Mouse (Mus musculus): Measurements from ENCODE around the gene Aqp1.

The Aqp1 gene

DNA sequence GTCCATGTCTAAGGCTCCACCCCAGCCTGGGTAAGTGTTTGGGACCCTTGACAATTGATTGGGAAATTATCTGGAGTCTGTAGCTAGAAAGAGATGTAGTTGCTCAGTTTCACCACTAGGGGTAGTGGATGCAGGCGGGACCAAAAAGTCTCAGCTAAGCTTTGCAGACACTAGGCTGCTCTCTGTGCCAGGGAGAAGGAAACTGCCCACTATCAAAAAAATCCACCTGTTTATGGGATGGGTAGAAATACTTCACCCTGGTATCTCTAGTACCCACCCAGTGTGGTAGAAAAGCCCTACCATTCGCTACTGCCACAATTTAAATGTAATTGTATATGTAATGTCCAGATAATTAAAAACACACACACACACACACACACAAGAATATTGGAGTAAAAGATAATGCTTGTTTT, 22.5 kb downstream of the Aqp1 start:
- no peak for DNase-seq

DNA sequence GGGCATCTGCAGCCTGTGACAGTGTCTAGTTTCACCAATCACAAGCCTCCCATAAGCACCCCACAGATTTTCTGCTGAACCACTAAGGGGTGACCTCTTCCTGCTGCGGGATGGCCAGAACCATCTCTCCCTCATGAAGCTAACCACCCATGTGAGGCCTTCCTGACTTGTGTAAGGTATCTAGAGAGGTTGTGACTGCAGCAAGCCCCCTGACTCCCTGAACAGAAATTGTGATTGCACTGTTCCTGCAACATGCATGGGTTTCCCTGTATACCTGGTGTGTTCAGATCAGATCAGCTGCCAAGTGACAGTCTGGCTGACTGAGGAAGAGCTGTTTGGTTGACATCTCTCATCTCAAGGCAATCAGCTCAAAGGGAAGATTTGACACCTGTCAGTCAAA, 26.4 kb downstream of the Aqp1 start:
- no peak for DNase-seq

DNA sequence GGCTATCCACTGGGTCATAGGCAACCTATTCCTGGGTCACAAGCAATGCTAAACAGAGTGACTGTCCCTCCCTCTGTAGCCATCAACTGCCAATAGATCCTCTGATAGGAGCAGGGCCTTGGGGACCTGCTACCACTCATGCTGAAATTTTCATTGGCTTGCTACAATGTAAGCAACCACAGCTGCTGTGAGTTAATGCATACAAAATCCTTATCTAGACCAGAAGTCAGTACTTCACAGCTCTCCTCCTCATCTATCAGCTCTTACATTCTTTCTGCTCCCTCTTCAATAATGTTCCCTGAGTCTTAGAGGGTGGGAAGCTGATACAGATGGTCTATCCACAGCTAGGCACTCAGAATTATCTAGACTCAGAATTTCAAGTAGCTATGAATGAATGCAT, 30.9 kb downstream of the Aqp1 start:
- DNase-seq: no peak

DNA sequence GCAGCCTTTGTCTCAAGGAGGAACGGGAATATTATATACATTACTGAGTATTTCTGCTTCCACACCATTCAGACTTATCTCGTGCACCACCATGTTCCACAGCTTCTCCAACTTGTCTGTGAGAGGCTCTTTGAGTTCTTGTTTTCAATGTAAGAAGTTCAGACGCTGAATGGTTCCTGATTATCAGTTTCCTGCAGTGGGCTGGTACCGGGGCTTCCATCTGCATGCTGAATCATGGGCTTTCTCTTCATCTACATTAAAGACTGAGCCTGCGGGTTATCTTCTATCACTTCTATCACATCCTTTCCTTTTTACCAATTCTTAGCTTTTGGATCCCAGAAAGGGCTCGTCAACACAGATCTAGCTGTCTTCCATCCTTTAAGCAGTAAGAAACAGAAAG, 34.6 kb downstream of the Aqp1 start:
- no peak for DNase-seq

DNA sequence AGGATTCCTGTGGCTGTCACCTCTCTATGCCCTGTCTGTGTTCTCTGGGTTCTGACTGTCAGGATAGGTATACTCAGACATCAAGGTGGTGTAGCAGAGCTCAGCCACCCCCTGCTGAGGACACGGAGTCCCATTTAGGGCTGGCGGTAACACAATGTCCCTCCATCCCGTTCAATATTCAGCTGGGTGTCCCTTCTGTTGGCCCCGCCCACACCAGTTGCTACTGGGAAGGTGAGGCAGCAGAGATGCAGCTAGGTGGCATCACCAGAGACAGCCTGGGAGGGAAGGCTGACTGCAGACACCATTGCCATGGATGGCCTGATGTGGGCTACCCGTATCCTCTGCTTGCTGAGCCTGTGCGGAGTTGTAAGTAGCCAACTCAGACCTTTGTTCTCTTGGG, 39.8 kb downstream of the Aqp1 start, which contains the start of gene Ghrhr:
Ghrhr (plus strand) TSS at position 220 of the 400 bp plus-strand sequence.
- no peak for DNase-seq

DNA sequence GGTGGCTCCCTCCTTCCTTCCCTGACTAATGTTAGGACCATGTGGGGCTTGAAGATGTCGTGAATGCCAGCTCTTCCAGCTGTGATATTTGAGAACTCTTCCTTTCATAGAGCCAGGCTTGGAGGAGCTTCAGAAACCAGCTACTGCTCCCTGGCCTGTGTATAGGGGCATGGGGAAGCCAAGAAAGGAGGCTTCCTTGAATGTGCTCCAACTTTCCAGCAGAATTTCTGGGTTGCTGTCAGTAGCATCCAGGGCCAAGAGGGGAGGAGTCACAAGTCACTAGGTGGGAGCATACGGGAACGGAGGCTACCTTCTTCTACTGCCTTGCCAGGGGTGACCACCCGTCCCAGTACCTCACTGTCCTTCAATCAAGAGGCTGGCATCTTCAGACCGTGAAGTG, 40.3 kb downstream of the Aqp1 start:
- no peak for DNase-seq

DNA sequence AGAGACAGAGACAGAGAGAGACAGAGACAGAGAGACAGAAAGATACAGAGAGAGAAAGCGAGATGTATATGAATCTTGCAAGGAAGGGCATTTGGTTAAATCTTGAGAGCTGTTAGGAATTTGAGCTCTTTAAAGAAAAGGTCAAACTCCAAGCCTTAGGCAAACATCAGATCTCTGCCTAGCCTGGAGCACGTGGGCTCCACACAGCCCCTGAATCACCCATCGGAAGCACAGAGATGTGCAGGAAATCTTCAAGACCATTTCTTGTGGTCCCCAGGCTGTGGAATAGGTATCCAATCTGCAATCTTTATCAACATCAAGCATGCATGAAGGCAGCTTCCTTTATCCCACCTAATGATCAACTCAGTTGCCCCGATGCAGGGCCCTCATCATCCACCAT, 41.2 kb downstream of the Aqp1 start:
- DNase-seq: no peak

DNA sequence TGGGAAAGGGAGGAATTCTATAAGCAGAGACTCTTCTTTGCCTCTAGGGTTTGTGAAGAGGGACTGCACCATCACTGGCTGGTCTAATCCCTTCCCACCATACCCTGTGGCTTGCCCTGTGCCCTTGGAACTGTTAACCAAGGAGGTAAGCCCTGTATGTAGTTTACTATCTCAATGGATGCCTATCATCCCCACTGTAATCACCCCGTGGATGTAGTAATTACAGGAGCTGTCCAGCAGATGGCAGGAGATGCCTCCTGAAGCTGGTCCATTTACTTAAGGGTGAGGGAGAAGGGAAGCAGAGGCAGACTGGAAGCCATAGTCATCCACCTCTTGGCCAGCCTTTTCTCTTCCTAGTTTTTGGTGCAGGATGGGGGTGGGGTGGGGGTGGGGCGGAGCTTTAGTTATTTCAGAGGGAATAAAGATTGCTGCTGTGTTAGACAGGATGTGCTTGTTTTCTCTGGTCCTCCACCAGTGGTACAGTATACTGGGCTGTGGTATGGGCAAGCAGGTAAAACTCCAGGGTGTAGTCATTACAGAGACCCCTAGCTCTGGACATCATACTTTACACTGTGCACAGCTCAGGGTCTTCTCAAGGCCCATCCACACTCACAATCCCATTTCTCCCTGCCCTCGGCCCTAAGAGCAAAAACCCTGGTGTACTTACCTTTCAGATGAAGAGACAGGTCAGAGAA, 43.6 kb downstream of the Aqp1 start:
- peak; percentile 26 for DNase-seq

DNA sequence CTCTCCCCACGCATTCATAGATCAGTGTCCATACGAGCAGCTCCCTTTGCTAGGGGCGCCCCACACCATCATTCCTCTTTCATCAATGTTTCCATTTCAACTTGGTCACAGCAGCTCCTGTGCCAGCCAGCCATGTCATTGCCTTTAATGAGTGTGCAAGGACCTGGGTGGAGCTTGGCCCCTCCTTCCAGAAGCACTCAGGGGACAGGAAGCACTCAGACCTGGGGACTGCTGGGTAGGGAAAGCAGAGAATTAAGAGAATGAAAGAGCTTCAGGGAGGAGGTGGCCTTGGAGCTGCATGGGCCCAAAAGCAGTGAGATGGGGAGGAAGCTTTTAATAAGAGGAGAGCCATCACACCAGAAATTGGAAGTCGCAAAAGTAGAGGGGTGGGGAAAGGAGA, 45.7 kb downstream of the Aqp1 start:
- no peak for DNase-seq

DNA sequence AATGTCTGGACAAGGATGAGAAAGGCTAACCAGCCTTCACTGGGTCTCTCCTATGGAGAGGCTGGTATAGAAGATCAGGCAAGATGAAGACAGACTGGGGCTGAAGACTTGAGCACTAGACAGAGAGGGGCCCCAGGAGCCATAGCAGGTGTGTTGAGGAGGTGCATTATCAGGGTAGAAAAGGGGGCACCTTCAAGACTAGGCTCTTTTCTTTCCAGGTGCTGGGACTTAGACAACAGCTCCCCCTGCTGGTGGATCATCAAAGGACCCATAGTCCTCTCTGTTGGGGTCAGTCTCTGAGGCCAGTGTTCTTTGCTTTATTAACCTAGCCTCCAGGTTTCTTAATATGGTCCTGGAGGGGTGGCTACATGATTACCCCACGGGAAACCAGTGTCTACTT, 47.7 kb downstream of the Aqp1 start:
- DNase-seq: peak; percentile 70

DNA sequence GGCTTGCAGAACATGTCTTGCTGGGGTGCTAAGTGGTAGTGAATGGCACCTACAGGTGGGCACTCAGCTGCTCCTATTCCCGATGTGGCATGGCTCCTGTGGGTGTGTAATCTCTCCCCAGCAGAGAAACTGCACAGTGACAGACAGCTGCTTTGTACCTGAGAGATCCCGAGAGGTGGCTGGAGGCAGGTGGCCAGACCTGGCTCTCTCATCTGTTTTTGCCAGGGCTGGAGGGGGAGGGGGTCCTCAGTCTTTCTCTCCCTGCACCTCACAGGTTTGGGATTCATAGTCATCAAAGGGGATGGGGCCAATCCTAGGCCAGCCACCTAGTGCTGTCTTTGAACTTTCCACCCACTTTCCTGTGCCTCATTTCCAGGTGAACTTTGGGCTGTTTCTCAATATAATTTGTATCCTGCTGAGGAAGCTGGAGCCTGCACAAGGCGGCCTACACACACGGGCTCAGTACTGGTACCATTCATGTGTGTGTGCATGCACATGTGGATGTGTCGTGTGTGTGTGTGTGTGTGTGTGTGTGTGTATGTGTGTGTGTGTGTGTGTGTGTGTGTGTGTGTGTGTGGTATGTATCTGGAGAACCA, 48.2 kb downstream of the Aqp1 start:
- DNase-seq: no peak

DNA sequence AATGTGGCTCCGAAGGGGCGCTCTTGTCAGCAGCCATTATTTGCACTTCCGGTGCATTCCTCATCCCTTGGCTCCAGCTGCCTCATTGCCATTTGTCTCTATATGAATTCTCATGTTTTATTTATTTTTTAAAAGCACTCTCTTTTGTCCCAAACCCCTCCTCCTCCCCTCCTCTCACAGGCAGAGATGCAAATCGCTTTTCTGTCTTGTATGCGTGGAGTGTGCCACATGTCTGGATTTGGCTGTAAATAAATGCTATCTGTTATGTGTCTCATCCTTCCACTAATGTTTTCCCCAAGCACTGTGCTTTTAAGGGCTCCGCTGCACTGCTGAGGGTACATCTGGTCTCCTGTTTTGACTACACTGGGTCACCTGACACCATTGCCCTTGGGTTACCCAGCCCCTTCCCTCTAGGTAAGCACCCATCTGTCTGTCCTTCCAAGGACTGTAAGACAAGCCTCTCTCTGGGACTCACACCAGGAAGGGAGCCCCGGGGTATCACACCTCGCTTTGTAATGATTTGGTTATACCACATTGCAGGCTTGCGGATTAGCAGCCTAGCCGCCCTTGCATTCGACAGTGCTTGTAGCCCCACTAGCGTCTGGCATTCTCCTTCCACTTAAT, 52.4 kb downstream of the Aqp1 start:
- no peak for DNase-seq

DNA sequence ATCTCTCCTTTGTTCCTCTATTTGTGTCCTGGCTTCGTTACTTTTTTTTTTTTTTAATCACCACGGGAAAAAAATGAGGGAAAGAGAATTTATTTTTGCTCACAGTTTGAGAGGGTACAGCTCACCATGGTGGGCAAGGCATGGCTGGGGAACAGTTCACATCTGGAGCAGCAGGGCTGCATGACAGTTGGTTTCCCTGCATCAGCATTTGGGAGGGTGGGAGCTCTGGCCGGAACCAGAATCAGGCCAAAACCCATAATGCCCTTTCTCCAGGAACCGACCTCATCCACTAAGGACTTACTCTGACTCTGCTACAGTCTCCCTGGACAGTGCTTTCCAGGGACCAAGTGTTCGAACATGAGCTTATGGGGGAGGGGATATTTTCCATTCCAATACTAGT, 53.1 kb downstream of the Aqp1 start:
- DNase-seq: no peak

DNA sequence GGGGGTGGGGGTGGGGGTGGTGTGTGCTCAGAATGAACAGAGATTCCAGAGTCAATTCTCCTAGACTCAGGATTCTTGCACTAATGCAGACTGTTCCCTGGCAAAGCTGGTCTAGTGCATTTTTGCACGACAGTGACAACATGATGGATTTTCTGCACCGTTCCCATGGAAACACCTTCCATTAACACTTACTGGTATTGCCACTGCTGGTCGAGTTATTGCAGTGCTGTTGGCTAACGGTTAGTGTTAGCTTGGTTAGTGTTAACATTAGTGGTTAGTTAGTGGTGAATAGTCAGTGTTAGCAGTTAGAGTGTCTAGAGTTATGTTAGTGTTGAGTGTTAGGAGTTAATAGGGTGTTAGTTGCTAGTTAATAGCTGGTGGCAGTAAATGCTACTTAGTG, 55.6 kb downstream of the Aqp1 start:
- no peak for DNase-seq

DNA sequence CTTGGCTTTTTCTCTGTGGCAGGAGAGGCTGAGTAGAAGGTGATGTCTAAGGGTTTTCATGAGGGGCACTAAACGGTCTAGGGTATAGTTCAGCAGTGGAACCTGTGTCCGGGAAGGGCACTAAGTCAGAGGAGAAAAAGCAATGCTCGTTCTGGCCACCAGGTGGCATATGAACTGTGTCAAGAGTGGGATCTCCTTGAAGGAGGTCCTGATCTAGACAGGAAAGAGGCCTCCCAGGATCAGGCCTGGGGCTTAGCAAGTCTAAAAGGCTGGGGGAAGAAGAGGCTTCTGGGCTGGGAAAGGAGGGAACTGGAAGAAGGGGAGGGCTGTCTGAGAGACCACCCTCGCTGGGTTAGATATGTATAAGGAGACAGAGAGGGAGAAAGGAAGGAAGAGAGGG, 56.2 kb downstream of the Aqp1 start:
- DNase-seq: peak; percentile 85

DNA sequence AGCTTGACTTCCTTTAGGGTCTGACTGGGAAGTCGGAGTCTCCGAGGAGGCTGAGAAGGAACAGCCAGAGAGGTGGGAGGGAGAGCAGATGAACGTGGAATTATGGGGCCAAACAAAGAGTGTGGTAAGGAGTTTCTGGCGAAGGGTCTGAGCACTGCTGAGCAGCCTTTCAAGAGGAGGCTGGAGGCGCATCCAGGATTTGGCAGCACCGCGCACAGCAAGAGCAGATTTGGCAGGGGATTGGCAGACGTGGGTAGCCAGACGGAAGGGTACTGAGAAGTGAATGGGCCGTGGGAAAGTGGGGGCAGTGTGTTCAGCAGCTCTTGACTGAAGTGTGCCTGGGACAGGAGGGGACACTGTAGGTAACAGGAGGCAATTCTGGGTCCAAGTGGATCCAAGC, 58.6 kb downstream of the Aqp1 start:
- peak; percentile 80 for DNase-seq

DNA sequence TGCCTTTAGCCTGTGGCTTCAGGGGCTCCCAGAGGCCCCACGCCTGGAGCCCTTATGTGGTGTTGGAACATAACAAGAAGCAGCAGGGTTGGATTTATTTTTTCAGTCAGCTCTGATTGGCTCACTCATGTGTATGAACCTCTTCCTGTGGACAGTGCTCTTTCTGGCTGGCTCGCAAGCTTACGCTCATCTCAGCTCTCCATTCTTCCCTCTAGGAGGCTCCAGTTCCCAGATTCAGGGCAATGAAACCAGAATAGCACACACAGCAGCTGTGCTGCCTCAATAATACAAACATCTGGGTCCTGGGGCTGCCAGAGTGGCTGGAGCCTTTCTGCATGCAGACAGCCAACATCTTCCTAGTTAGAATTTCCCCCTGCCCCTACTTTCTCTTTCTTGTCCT, 59.9 kb downstream of the Aqp1 start:
- DNase-seq: peak; percentile 44

DNA sequence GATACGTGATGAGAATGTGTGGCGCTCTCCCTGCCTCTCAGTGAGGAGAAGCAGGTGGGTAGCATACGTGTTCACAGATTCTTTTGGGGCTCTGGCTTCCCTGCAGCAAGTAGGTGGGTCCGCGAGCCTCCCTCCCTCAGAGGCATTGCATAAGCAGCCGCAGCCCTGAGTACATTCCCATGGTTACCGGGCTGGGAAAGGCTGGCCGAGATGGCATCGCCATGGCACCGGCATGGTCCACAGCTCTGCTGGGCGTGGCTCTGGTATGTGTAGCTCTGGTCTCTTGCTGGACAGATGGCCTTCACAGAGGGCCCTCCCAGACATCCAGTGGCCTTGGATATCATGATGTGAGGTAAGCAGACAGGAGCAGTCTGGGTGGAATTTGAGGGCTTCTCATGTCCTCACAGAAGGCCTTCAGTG, 60.4 kb downstream of the Aqp1 start:
- peak; percentile 65 for DNase-seq
